Mouse (Mus musculus) MEL-GATA-1-ER (cell line): Measurements from ENCODE around the gene Eef1g.

ENCODE experiments used
- DNase-seq: peaks from one replicate; pipeline ENCODE4 v3.0.0-alpha.2; 2012; ENCODE audit warnings: low read depth; ENCODE audit errors: extremely low read depth

Gene Eef1g

GRCm38 (mm10) chr19:8966590-8967372 is at the start of gene Eef1g:
Gene Eef1g (plus strand): TSS chr19:8967041.
- peak; percentile 97 for DNase-seq

- DNase-seq = no peak
These were observed 47.8 kb upstream of the Eef1g start for GRCm38 (mm10) chr19:8919000-8919399.

- no peak for DNase-seq
These were observed 47.2 kb upstream of the Eef1g start for GRCm38 (mm10) chr19:8919684-8920072.

GRCm38 (mm10) chr19:8920073-8920736 is 46.6 kb upstream of the Eef1g start, which contains the start of gene B3gat3:
Gene B3gat3 (plus strand): TSS chr19:8920374.
- no peak for DNase-seq

GRCm38 (mm10) chr19:8920836-8921291 is 46.0 kb upstream of the Eef1g start:
- DNase-seq = no peak

GRCm38 (mm10) chr19:8921741-8922140 is 45.1 kb upstream of the Eef1g start:
- no peak for DNase-seq

- DNase-seq = no peak
These were observed 40.1 kb upstream of the Eef1g start for GRCm38 (mm10) chr19:8926766-8927165.

GRCm38 (mm10) chr19:8927891-8928525 is 38.8 kb upstream of the Eef1g start:
- no peak for DNase-seq

- no peak for DNase-seq
These were observed 38.1 kb upstream of the Eef1g start for GRCm38 (mm10) chr19:8928689-8929223.

GRCm38 (mm10) chr19:8929224-8930088 is 37.4 kb upstream of the Eef1g start, which contains the start of the genes Rom1 and Eml3:
Gene Rom1 (minus strand): TSS chr19:8929356.
Gene Eml3 (plus strand): TSS chr19:8929552.
- no peak for DNase-seq

GRCm38 (mm10) chr19:8930117-8930516 is 36.7 kb upstream of the Eef1g start:
- no peak for DNase-seq

GRCm38 (mm10) chr19:8930771-8931170 is 36.1 kb upstream of the Eef1g start:
- DNase-seq = no peak

- no peak for DNase-seq
These were observed 30.1 kb upstream of the Eef1g start for GRCm38 (mm10) chr19:8936736-8937135.

- DNase-seq = no peak
These were observed 26.2 kb upstream of the Eef1g start for GRCm38 (mm10) chr19:8940526-8941133.

GRCm38 (mm10) chr19:8941136-8941514 is 25.7 kb upstream of the Eef1g start:
- no peak for DNase-seq

- peak; percentile 88 for DNase-seq
These were observed 25.2 kb upstream of the Eef1g start, which contains the start of gene Mta2 for GRCm38 (mm10) chr19:8941515-8942217. Gene Mta2 (plus strand): TSS chr19:8941875.

GRCm38 (mm10) chr19:8942276-8942964 is 24.4 kb upstream of the Eef1g start:
- DNase-seq = no peak

GRCm38 (mm10) chr19:8943047-8943446 is 23.8 kb upstream of the Eef1g start:
- no peak for DNase-seq

GRCm38 (mm10) chr19:8944062-8944461 is 22.8 kb upstream of the Eef1g start:
- DNase-seq = peak; percentile 89
